Mouse (Mus musculus): ENCODE results near the gene D430041D05Rik. TPM values are rescaled to one million over a fixed set of nuclear protein-coding genes. Genes with fewer than 3 reads are reported as not detected.

D430041D05Rik gene
- polyA plus RNA-seq, 1 experiment from 2014 or later, result 0.42 TPM

DNA sequence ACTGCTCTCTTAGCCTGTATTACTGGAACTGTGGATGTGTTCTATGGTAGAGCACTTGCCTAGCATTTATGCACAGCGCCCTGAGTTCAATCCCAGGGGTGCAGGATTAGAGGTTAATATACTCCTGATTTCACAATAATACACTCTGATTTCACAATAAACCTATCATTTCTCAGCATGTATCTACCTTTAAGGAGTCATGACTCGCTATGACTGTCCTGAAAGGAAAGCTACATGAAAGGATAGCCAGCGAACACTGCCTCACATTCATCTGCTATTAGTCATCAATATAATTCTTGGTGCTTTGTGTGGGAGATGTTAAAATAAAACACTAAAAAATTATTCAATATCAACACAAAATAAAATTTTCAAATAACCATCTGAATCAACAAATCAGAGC, 25.4 kb upstream of the D430041D05Rik start:
- Histone ChIP-seq H3K9me3 (ENCODE audit: low read length) (no peaks in the 10 kb centered on the region), H3K9ac (replicated peaks; ENCODE audit: low read length) (no peak overlapping the region), H3K4me1 (ENCODE audit: insufficient read depth, low read length) (no peaks in the 10 kb centered on the region), H3K27ac (ENCODE audit: low read length) (no peak overlapping the region), H3K4me2 (replicated peaks; ENCODE audit: low read depth, low read length) (no peak overlapping the region), H3K27me3 (ENCODE audit: insufficient read depth, low read length) (no peaks in the 10 kb centered on the region), H3K4me3 (ENCODE audit: low read length) (no peak overlapping the region), H3K36me3 (ENCODE audit: insufficient read depth, low read length) (peaks cover 51% of the 10 kb centered on the region)
- WGBS, result 90% methylated on average over 3 of the region's 3 CpGs
- ATAC-seq (ENCODE audit: low FRiP score, low TSS enrichment), result no peak

DNA sequence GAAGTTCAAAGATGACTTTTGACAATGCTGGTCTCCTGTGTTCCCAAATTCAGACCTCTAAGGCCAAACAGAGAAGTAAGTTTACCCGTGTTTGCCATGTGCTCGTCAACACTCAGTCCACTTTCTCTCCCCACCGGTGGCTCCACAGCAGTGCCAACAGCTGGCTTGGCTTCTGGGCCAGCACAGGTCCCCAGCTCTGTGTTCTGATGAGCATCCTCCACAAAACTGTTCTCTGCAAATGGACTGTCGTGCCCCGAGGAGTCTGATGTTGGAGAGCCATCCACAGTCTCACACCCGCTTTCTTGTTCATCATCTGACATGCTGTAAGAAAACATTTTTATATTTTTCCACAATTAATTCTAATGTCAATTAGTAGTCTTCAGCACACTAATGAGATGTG, 20.3 kb upstream of the D430041D05Rik start:
- no peak for ATAC-seq (ENCODE audit: low FRiP score, low TSS enrichment)
- no peaks in the 10 kb centered on the region for H3K27me3 ChIP-seq (ENCODE audit: insufficient read depth, low read length)
- no peak overlapping the region for H3K4me3 ChIP-seq (ENCODE audit: low read length)
- no peak overlapping the region for H3K27ac ChIP-seq (ENCODE audit: low read length)
- H3K36me3 ChIP-seq (ENCODE audit: insufficient read depth, low read length), result peaks cover 54% of the 10 kb centered on the region
- H3K4me1 ChIP-seq (ENCODE audit: insufficient read depth, low read length), result no peaks in the 10 kb centered on the region
- no peak overlapping the region for H3K4me2 ChIP-seq (replicated peaks; ENCODE audit: low read depth, low read length)
- H3K9ac ChIP-seq (replicated peaks; ENCODE audit: low read length), result no peak overlapping the region
- no peaks in the 10 kb centered on the region for H3K9me3 ChIP-seq (ENCODE audit: low read length)
- 90% methylated on average over 6 of the region's 6 CpGs for WGBS

DNA sequence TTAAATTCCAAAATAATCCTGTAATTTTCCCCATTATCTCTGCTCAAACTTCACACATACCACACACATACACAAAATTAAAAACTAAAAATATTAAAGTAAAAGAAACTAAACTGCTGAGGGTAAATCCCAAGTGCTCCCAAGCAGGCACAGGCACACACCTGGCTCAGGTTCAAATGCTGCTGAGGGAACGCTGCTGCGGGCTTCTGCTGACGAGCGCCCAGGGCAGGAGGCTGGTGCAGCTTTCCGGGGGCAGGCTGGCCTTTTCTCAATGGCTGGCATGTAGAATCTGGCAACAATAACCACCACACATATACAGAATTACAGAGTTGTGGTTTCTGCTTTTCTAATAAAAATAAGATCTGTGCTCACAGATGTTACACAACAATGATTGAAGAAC, 19.8 kb upstream of the D430041D05Rik start:
- no peaks in the 10 kb centered on the region for H3K27me3 ChIP-seq (ENCODE audit: insufficient read depth, low read length)
- WGBS, result 89% methylated on average over 5 of the region's 5 CpGs
- H3K27ac ChIP-seq (ENCODE audit: low read length), result no peak overlapping the region
- no peaks in the 10 kb centered on the region for H3K9me3 ChIP-seq (ENCODE audit: low read length)
- no peaks in the 10 kb centered on the region for H3K4me1 ChIP-seq (ENCODE audit: insufficient read depth, low read length)
- H3K9ac ChIP-seq (replicated peaks; ENCODE audit: low read length), result no peak overlapping the region
- ATAC-seq (ENCODE audit: low FRiP score, low TSS enrichment), result no peak
- H3K4me2 ChIP-seq (replicated peaks; ENCODE audit: low read depth, low read length), result no peak overlapping the region
- peaks cover 50% of the 10 kb centered on the region for H3K36me3 ChIP-seq (ENCODE audit: insufficient read depth, low read length)
- H3K4me3 ChIP-seq (ENCODE audit: low read length), result no peak overlapping the region

DNA sequence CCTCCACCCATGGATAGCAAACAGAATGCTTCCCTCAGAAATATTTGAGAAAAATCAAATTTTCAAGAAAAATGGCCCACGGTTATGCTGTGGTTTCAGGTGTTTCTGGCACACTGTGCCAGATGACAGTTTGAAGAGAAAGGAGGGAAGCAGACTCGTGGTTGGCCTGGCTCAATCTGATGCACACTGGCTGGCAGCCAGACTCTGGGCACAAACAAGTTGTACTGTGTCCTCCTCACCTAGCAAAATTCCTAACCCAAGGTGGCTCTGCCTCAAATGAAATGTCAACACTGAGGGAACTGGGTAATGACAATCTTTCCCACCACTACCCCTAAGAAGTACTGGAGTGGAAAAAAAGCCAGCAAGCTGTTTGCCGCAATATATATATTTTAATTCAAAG, 15.3 kb upstream of the D430041D05Rik start:
- Histone ChIP-seq H3K27me3 (ENCODE audit: insufficient read depth, low read length) (no peaks in the 10 kb centered on the region), H3K27ac (ENCODE audit: low read length) (no peak overlapping the region), H3K9ac (replicated peaks; ENCODE audit: low read length) (no peak overlapping the region), H3K4me3 (ENCODE audit: low read length) (no peak overlapping the region), H3K4me2 (replicated peaks; ENCODE audit: low read depth, low read length) (no peak overlapping the region), H3K9me3 (ENCODE audit: low read length) (no peaks in the 10 kb centered on the region), H3K4me1 (ENCODE audit: insufficient read depth, low read length) (no peaks in the 10 kb centered on the region), H3K36me3 (ENCODE audit: insufficient read depth, low read length) (peaks cover 21% of the 10 kb centered on the region)
- no peak for ATAC-seq (ENCODE audit: low FRiP score, low TSS enrichment)
- WGBS, result 77% methylated on average over 3 of the region's 3 CpGs

DNA sequence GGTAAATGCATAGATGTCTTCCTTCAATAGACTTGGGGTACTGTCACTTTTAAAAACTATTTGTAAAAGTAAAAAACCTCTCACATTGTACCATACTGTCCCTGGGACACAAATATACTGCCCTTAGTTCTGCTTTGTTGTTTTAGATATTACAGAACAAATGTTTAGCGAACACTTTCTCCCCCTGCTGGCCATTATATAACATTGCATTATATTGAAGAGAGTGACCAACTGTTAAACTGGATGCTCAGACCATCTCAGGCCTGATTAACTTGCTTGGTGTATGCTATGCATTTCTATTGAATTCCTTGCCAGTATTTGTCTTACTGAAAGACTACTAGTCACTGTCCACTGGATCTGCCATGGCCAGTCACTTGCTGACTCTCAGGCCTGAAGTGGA, 11.4 kb upstream of the D430041D05Rik start:
- H3K9ac ChIP-seq (replicated peaks; ENCODE audit: low read length), result no peak overlapping the region
- no peaks in the 10 kb centered on the region for H3K4me1 ChIP-seq (ENCODE audit: insufficient read depth, low read length)
- H3K36me3 ChIP-seq (ENCODE audit: insufficient read depth, low read length), result peaks cover 4% of the 10 kb centered on the region; the same call in 1 of the 2 replicates
- no peak overlapping the region for H3K4me3 ChIP-seq (ENCODE audit: low read length)
- no peak overlapping the region for H3K4me2 ChIP-seq (replicated peaks; ENCODE audit: low read depth, low read length)
- H3K27ac ChIP-seq (ENCODE audit: low read length), result no peak overlapping the region
- H3K9me3 ChIP-seq (ENCODE audit: low read length), result no peaks in the 10 kb centered on the region
- H3K27me3 ChIP-seq (ENCODE audit: insufficient read depth, low read length), result no peaks in the 10 kb centered on the region
- ATAC-seq (ENCODE audit: low FRiP score, low TSS enrichment), result peak; percentile 71; the same call in 1 of the 2 replicates
- WGBS, result 6% methylated on average over 1 of the region's 1 CpGs

DNA sequence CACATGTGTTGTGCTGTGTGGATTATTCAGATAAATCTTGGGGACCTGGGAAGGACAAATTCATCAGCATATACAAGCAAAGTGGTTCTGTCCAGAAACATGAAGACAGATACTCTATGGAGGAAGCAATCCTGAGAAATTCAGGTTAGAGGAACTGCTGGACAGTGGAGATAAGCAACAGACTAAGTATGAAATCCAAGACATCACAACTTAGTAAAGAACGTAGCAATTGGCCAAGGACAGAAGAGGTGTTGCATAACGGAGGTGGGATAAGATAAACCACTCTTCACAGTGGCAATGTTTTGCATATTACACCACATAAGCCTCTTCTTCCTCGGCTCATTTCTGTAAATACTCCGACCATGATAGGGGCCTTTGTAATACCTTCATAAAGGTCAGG, 10.0 kb upstream of the D430041D05Rik start:
- Histone ChIP-seq H3K27me3 (ENCODE audit: insufficient read depth, low read length) (no peaks in the 10 kb centered on the region), H3K9me3 (ENCODE audit: low read length) (no peaks in the 10 kb centered on the region), H3K4me2 (replicated peaks; ENCODE audit: low read depth, low read length) (no peak overlapping the region), H3K4me3 (ENCODE audit: low read length) (no peak overlapping the region), H3K36me3 (ENCODE audit: insufficient read depth, low read length) (no peaks in the 10 kb centered on the region), H3K9ac (replicated peaks; ENCODE audit: low read length) (no peak overlapping the region), H3K4me1 (ENCODE audit: insufficient read depth, low read length) (no peaks in the 10 kb centered on the region), H3K27ac (ENCODE audit: low read length) (no peak overlapping the region)
- WGBS, result 77% methylated on average over 4 of the region's 4 CpGs
- no peak for ATAC-seq (ENCODE audit: low FRiP score, low TSS enrichment)

DNA sequence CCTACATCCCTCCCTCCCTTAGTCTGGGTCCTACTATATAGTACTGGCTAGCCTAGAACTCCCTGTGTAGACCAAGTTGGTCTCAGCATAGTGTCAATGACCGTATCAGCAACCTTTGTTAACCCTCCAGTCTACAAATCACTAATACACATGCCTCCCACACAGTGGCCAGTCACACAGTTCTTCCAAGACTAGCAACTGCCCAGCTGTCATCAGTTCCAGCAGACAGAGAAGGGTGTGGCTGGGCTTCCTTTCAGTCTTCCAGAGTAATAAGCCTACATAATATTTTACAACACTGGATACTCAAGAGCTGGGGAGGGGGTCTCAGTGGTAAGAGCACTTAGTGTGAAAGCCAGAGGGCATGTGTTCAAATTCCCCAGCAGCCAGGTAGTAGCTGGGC, 9.2 kb upstream of the D430041D05Rik start:
- no peaks in the 10 kb centered on the region for H3K9me3 ChIP-seq (ENCODE audit: low read length)
- WGBS, result 28% methylated on average over 1 of the region's 1 CpGs
- ATAC-seq (ENCODE audit: low FRiP score, low TSS enrichment), result no peak
- H3K27ac ChIP-seq (ENCODE audit: low read length), result no peak overlapping the region
- H3K36me3 ChIP-seq (ENCODE audit: insufficient read depth, low read length), result no peaks in the 10 kb centered on the region
- no peaks in the 10 kb centered on the region for H3K4me1 ChIP-seq (ENCODE audit: insufficient read depth, low read length)
- no peaks in the 10 kb centered on the region for H3K27me3 ChIP-seq (ENCODE audit: insufficient read depth, low read length)
- H3K9ac ChIP-seq (replicated peaks; ENCODE audit: low read length), result no peak overlapping the region
- no peak overlapping the region for H3K4me2 ChIP-seq (replicated peaks; ENCODE audit: low read depth, low read length)
- H3K4me3 ChIP-seq (ENCODE audit: low read length), result no peak overlapping the region

DNA sequence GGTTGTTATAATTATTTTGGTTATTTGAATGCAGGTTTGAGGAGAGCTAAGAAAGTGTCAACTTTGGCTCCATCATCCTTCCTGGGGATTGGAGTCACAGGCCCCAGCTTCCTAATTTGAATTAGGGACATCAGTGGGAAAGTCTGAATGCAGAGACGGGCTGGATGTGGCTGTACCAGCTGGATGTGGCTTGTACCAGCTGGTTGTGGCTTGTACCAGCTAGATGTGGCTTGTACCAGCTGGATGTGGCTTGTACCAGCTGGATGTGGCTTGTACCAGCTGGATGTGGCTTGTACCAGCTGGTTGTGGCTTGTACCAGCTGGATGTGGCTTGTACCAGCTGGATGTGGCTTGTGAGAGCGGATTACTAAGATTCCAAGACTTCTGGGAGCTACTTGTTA, 8.6 kb upstream of the D430041D05Rik start:
- Histone ChIP-seq H3K27ac (ENCODE audit: low read length) (no peak overlapping the region), H3K4me1 (ENCODE audit: insufficient read depth, low read length) (no peaks in the 10 kb centered on the region), H3K4me2 (replicated peaks; ENCODE audit: low read depth, low read length) (no peak overlapping the region), H3K9me3 (ENCODE audit: low read length) (no peaks in the 10 kb centered on the region), H3K9ac (replicated peaks; ENCODE audit: low read length) (no peak overlapping the region), H3K36me3 (ENCODE audit: insufficient read depth, low read length) (no peaks in the 10 kb centered on the region), H3K4me3 (ENCODE audit: low read length) (no peak overlapping the region), H3K27me3 (ENCODE audit: insufficient read depth, low read length) (no peaks in the 10 kb centered on the region)
- 86% methylated on average over 2 of the region's 2 CpGs for WGBS
- ATAC-seq (ENCODE audit: low FRiP score, low TSS enrichment), result no peak

DNA sequence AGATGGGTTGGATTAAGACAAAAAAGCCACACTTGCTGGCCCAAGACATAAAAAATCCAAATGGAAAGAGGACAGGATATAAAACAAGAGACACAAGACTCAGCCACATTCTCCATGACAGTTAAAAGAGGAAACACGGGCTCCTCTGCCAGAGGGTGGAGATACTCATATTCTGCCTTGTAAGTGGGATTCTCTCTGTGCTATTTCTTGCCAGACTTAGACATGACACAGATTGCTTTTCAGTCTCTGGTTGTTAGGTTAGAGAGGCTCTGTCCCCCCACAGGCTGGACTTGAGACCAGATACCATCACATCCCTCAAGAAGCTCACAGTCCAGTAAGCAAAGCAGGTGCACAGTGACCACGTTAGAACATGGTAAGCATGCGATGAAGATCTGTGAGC, 2.2 kb upstream of the D430041D05Rik start:
- no peak overlapping the region for H3K4me3 ChIP-seq (ENCODE audit: low read length)
- no peak overlapping the region for H3K27ac ChIP-seq (ENCODE audit: low read length)
- no peaks in the 10 kb centered on the region for H3K9me3 ChIP-seq (ENCODE audit: low read length)
- H3K27me3 ChIP-seq (ENCODE audit: insufficient read depth, low read length), result peaks cover 37% of the 10 kb centered on the region
- peaks cover 10% of the 10 kb centered on the region; the same call in 1 of the 2 replicates for H3K4me1 ChIP-seq (ENCODE audit: insufficient read depth, low read length)
- WGBS, result 75% methylated on average over 3 of the region's 3 CpGs
- no peak overlapping the region for H3K4me2 ChIP-seq (replicated peaks; ENCODE audit: low read depth, low read length)
- H3K36me3 ChIP-seq (ENCODE audit: insufficient read depth, low read length), result no peaks in the 10 kb centered on the region
- H3K9ac ChIP-seq (replicated peaks; ENCODE audit: low read length), result no peak overlapping the region
- ATAC-seq (ENCODE audit: low FRiP score, low TSS enrichment), result no peak

DNA sequence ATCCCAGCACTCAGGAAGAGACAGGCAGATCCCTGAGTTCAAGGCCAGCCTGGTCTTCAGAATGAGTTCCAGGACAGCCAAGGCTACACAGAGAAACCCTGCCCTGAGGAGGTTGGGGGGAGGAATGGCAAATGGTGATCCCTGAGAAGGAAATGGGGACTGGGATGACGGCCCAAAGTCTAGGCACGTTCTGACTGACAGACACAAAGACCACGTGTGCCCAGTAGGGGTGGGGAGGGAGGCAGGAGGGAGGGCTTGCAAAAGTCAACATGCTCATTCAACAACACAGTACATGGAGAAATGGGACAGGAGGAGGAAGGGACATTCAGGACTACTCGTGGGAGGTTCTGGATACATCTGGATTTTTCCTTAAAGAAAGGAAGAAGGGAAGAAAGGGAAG, 1.7 kb upstream of the D430041D05Rik start:
- no peak for ATAC-seq (ENCODE audit: low FRiP score, low TSS enrichment)
- H3K36me3 ChIP-seq (ENCODE audit: insufficient read depth, low read length), result no peaks in the 10 kb centered on the region
- H3K9me3 ChIP-seq (ENCODE audit: low read length), result no peaks in the 10 kb centered on the region
- H3K4me3 ChIP-seq (ENCODE audit: low read length), result no peak overlapping the region
- no peak overlapping the region for H3K4me2 ChIP-seq (replicated peaks; ENCODE audit: low read depth, low read length)
- no peak overlapping the region for H3K27ac ChIP-seq (ENCODE audit: low read length)
- no peak overlapping the region for H3K9ac ChIP-seq (replicated peaks; ENCODE audit: low read length)
- peaks cover 42% of the 10 kb centered on the region for H3K27me3 ChIP-seq (ENCODE audit: insufficient read depth, low read length)
- H3K4me1 ChIP-seq (ENCODE audit: insufficient read depth, low read length), result peaks cover 10% of the 10 kb centered on the region; the same call in 1 of the 2 replicates
- WGBS, result 41% methylated on average over 4 of the region's 4 CpGs

All from kidney, embryonic 16.5 days (tissue).